Mouse (Mus musculus) MEL (cell line): ENCODE measurements around the gene Cpeb1. TPM values are rescaled to one million over a fixed set of nuclear protein-coding genes. Genes with fewer than 3 reads are reported as not detected.

ENCODE experiments used
- DNase-seq: peaks from one replicate; pipeline ENCODE4 v3.0.0; 2011; ENCODE audit warnings: low read depth, low spot score
- H3K27ac ChIP-seq: 2 replicates; pipeline ENCODE4 v1.5.1; 2012; ENCODE audit warnings: low read depth, mild to moderate bottlenecking, control low read depth, low read length, moderate library complexity; ENCODE audit not compliant: control insufficient read depth
- H3K27me3 ChIP-seq, 2 experiments: fragments of 150-350 bp in 1 of 2; sonication (generic) in 1 of 2; 2 replicates each; pipeline ENCODE4 v1.6.1; 2012; ENCODE audit warnings: low read length in 2 of 2, mild to moderate bottlenecking in 2 of 2, improper control_type of control experiment in 1 of 2, moderate library complexity in 1 of 2; ENCODE audit not compliant: insufficient read depth in 2 of 2, control insufficient read depth in 1 of 2
- H3K36me3 ChIP-seq, 2 experiments: 2 replicates each; pipeline ENCODE4 v1.6.1; 2012 to 2014; ENCODE audit warnings: low read length in 2 of 2, improper control_type of control experiment in 1 of 2, inconsistent platforms in 1 of 2, mild to moderate bottlenecking in 1 of 2; ENCODE audit not compliant: insufficient read depth in 2 of 2, control insufficient read depth in 1 of 2
- H3K4me1 ChIP-seq, 2 experiments: fragments of 150-350 bp in 1 of 2; sonication (generic) in 1 of 2; 2 replicates each; pipeline ENCODE4 v1.6.1; 2012; ENCODE audit warnings: low read length in 2 of 2, improper control_type of control experiment in 1 of 2, mild to moderate bottlenecking in 1 of 2; ENCODE audit not compliant: insufficient read depth in 2 of 2, control insufficient read depth in 1 of 2
- H3K4me3 ChIP-seq, 2 experiments: fragments of 150-350 bp in 1 of 2; sonication (generic) in 1 of 2; 2 replicates each; pipeline ENCODE4 v1.5.1; 2012; ENCODE audit warnings: low read depth in 2 of 2, low read length in 2 of 2, mild to moderate bottlenecking in 2 of 2, moderate library complexity in 2 of 2, control low read depth in 1 of 2, improper control_type of control experiment in 1 of 2; ENCODE audit not compliant: control insufficient read depth in 1 of 2, insufficient read depth in 1 of 2
- H3K79me2 ChIP-seq: 2 replicates; pipeline ENCODE4 v1.6.1; 2012; ENCODE audit warnings: mild to moderate bottlenecking, low read length, moderate library complexity; ENCODE audit not compliant: control insufficient read depth, poor library complexity, insufficient read depth
- H3K9ac ChIP-seq: 2 replicates; pipeline ENCODE4 v1.6.1; 2012; ENCODE audit warnings: low read depth, mild to moderate bottlenecking, control low read depth, low read length, moderate library complexity; ENCODE audit not compliant: control insufficient read depth, poor library complexity, severe bottlenecking
- H3K9me3 ChIP-seq: fragments of 150-350 bp; sonication (generic); replicated peaks from 2 replicates; pipeline ENCODE4 v1.6.1; 2012; ENCODE audit warnings: mild to moderate bottlenecking, low read length, improper control_type of control experiment, moderate library complexity; ENCODE audit not compliant: insufficient read depth
- BHLHE40 ChIP-seq: IDR thresholded peaks from 2 replicates; pipeline ENCODE4 v1.6.1; 2012; ENCODE audit warnings: low read depth, mild to moderate bottlenecking, inconsistent platforms, low read length, improper control_type of control experiment, borderline replicate concordance
- CHD2 ChIP-seq: IDR thresholded peaks from 2 replicates; pipeline ENCODE4 v1.6.1; 2011; ENCODE audit warnings: low read length, improper control_type of control experiment
- CTCF ChIP-seq, 3 experiments: IDR thresholded peaks in 2 of 3; conservative IDR thresholded peaks in 1 of 3; 2 replicates each; pipeline ENCODE4 v1.5.1; 2011 to 2012; ENCODE audit warnings: low read length in 3 of 3, low read depth in 2 of 3, mild to moderate bottlenecking in 2 of 3, improper control_type of control experiment in 1 of 3, inconsistent platforms in 1 of 3, mixed read lengths in 1 of 3, moderate library complexity in 1 of 3; ENCODE audit not compliant: control insufficient read depth in 1 of 3, insufficient read depth in 1 of 3, poor library complexity in 1 of 3, severe bottlenecking in 1 of 3
- EP300 ChIP-seq, 2 experiments: IDR thresholded peaks; 2 replicates each; pipeline ENCODE4 v1.6.1; 2011; ENCODE audit warnings: improper control_type of control experiment in 2 of 2, low read length in 2 of 2, low read depth in 1 of 2, mild to moderate bottlenecking in 1 of 2
- HCFC1 ChIP-seq: IDR thresholded peaks from 2 replicates; pipeline ENCODE4 v1.6.1; 2012; ENCODE audit warnings: low read depth, mild to moderate bottlenecking, inconsistent platforms, low read length, improper control_type of control experiment, moderate library complexity
- JUND ChIP-seq: IDR thresholded peaks from 2 replicates; pipeline ENCODE4 v1.6.1; 2011; ENCODE audit warnings: low read depth, mild to moderate bottlenecking, improper control_type of control experiment, low read length
- KAT2A ChIP-seq: conservative IDR thresholded peaks from 2 replicates; pipeline ENCODE4 v1.6.1; 2012; ENCODE audit warnings: low read depth, low read length, improper control_type of control experiment, inconsistent platforms
- MAX ChIP-seq: IDR thresholded peaks from 2 replicates; pipeline ENCODE4 v1.6.1; 2011; ENCODE audit warnings: low read length, improper control_type of control experiment
- MAZ ChIP-seq: IDR thresholded peaks from 2 replicates; pipeline ENCODE4 v1.6.1; 2012; ENCODE audit warnings: low read depth, mild to moderate bottlenecking, inconsistent platforms, low read length, improper control_type of control experiment
- MEF2A ChIP-seq: IDR thresholded peaks from 2 replicates; pipeline ENCODE4 v1.6.1; 2014; ENCODE audit warnings: low read depth, mild to moderate bottlenecking, inconsistent platforms, low read length, improper control_type of control experiment; ENCODE audit not compliant: poor library complexity, insufficient replicate concordance, severe bottlenecking; ENCODE audit errors: extremely low read depth
- MYB ChIP-seq: IDR thresholded peaks from 2 replicates; pipeline ENCODE4 v1.6.1; 2011; ENCODE audit warnings: mild to moderate bottlenecking, low read depth, low read length, improper control_type of control experiment
- NELFE ChIP-seq: IDR thresholded peaks from 2 replicates; pipeline ENCODE4 v1.6.1; 2011; ENCODE audit warnings: low read depth, low read length, improper control_type of control experiment
- POLR2A ChIP-seq, 2 experiments: IDR thresholded peaks; 2 replicates each; pipeline ENCODE4 v1.6.1; 2011 to 2012; ENCODE audit warnings: low read length in 2 of 2, mild to moderate bottlenecking in 2 of 2, control low read depth in 1 of 2, improper control_type of control experiment in 1 of 2, low read depth in 1 of 2, moderate library complexity in 1 of 2; ENCODE audit not compliant: control insufficient read depth in 1 of 2, insufficient read depth in 1 of 2, poor library complexity in 1 of 2
- POLR2AphosphoS2 ChIP-seq: IDR thresholded peaks from 2 replicates; pipeline ENCODE4 v1.6.1; 2011; ENCODE audit warnings: low read length, improper control_type of control experiment
- POLR2AphosphoS5 ChIP-seq: IDR thresholded peaks from 2 replicates; pipeline ENCODE4 v1.6.1; 2012; ENCODE audit warnings: low read depth, borderline replicate concordance, mild to moderate bottlenecking, inconsistent platforms, low read length, moderate library complexity, mixed read lengths
- RAD21 ChIP-seq: IDR thresholded peaks from 2 replicates; pipeline ENCODE4 v1.6.1; 2011; ENCODE audit warnings: mild to moderate bottlenecking, low read depth, low read length, improper control_type of control experiment
- SIN3A ChIP-seq: IDR thresholded peaks from 2 replicates; pipeline ENCODE4 v1.6.1; 2012; ENCODE audit warnings: low read length, improper control_type of control experiment, inconsistent platforms
- SMC3 ChIP-seq: IDR thresholded peaks from 2 replicates; pipeline ENCODE4 v1.6.1; 2011; ENCODE audit warnings: low read depth, low read length, improper control_type of control experiment
- TAL1 ChIP-seq: IDR thresholded peaks from 2 replicates; pipeline ENCODE4 v1.6.1; 2012; ENCODE audit warnings: mild to moderate bottlenecking, inconsistent platforms, low read length, moderate library complexity, mixed read lengths
- ZKSCAN1 ChIP-seq: IDR thresholded peaks from 2 replicates; pipeline ENCODE4 v1.6.1; 2012; ENCODE audit warnings: low read depth, mild to moderate bottlenecking, inconsistent platforms, low read length, improper control_type of control experiment, moderate library complexity
- polyA plus RNA-seq, 2 experiments: library from polyadenylated mRNA; stranded (reverse) in 1 of 2; unstranded in 1 of 2; fragments of >175 nt in 1 of 2; fragments of >200 nt in 1 of 2; gene quantifications; 2 replicates each; pipeline versions ENCODE4 v1.2.1 to v1.2.4; 2012; ENCODE audit warnings: low replicate concordance in 2 of 2, low read depth in 1 of 2; ENCODE audit not compliant: insufficient read length in 2 of 2, insufficient read depth in 1 of 2, missing spikeins in 1 of 2
- total RNA-seq: library from RNA; depleted of rRNA; stranded (reverse); fragments of 300-350 nt; gene quantifications from 2 replicates; pipeline ENCODE4 v1.2.3, GENCODE M21; 2012

The Cpeb1 gene
- total and polyA plus RNA-seq, 3 experiments, result not detected

DNA sequence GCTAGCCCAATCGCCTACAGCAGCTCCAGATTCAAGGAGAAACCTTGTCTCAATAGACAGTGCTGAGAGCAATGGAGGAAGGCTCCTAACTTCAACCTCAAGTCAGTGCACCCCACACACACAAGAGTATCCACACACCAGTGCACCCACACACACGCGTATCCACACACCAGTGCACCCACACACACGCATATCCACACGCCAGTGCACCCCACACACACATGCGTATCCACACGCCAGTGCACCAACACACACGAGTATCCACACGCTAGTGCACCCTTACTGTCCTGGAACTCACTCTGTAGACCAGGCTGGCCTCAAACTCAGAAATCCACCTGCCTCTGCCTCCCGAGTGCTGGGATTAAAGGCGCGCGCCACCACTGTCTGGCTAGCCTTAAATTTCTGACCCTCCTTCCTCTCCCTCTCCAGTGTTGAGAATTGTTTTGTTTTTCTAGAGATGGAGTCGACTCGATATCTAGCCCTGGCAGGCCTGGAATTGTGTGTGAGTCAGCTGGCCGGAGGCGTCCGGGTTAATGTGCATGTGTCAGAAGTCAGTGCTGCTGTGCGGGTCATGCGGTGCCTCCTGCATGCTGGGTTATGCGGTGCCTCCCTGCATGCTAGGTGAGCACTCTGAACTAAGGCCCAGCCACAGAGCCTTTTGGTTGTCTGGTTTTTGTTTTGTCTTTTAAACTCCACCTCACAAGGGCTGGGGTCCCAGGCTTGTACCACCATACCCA is 117.3 kb downstream of the Cpeb1 start:
- H3K36me3 ChIP-seq, result peaks cover 7 to 11% of the 10 kb centered on the region in 2 experiments
- H3K4me1 ChIP-seq, result peaks cover under 1 to 1% of the 10 kb centered on the region in 2 experiments; a peak in 3 of 4 replicates
- TF ChIP-seq EP300 (IDR thresholded peaks at IDR 0.05; ENCODE audit: low read depth in 1 of 2, low read length in 2 of 2) (no peak), POLR2AphosphoS5 (peak; percentile 29; the same call in 1 of the 2 replicates)
- no peak overlapping the region for H3K9ac ChIP-seq
- H3K9me3 ChIP-seq, result no peaks in the 10 kb centered on the region
- peak; percentile 8 for DNase-seq
- H3K4me3 ChIP-seq, result no peak overlapping the region
- H3K79me2 ChIP-seq, result peaks cover 12% of the 10 kb centered on the region
- H3K27ac ChIP-seq, result no peak overlapping the region
- no peaks in the 10 kb centered on the region for H3K27me3 ChIP-seq

DNA sequence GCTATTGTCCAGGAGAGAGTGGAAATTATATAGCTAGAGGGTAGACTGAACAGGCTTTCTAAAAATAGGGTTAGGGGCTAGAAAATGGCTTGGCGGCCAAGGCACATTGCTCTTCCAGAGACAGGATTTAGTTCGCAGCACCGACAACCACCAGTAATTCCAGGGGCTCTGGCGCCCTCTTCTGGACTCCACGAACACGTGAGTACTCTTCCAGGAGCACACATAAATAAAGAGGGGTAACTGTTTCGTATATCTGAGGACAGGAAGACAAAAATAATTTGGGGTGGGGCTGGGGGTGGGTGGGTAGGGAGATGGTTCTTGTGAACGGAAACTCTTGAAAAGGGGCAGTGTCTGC is 118.9 kb downstream of the Cpeb1 start:
- Histone ChIP-seq H3K4me3 (no peak overlapping the region), H3K27ac (no peak overlapping the region), H3K27me3 (no peaks in the 10 kb centered on the region), H3K4me1 (no peaks in the 10 kb centered on the region; a peak in 1 of 4 replicates), H3K9me3 (no peaks in the 10 kb centered on the region), H3K9ac (no peak overlapping the region)
- peak; percentile 52 to 80 (median 63) for TF ChIP-seq CTCF (IDR thresholded peaks at IDR 0.05 in 2 of 3, conservative IDR thresholded peaks at IDR 0.05 in 1 of 3; ENCODE audit: control insufficient read depth in 1 of 3, insufficient read depth in 1 of 3, low read depth in 2 of 3, low read length in 3 of 3, poor library complexity in 1 of 3, severe bottlenecking in 1 of 3)
- peak; percentile 39 for TF ChIP-seq SMC3
- peak; percentile 53 for TF ChIP-seq RAD21
- TF ChIP-seq MAZ, result no peak
- TF ChIP-seq, all 39 proteins: peak for 3
- DNase-seq, result peak; percentile 66
- peaks cover 2% of the 10 kb centered on the region; the same call in 1 of the 2 replicates for H3K79me2 ChIP-seq
- peaks cover 0 to 5% of the 10 kb centered on the region in 2 experiments; a peak in 3 of 4 replicates for H3K36me3 ChIP-seq

GRCm38 (mm10) chr7:81335705-81336431 is 119.4 kb downstream of the Cpeb1 start:
- no peak for TF ChIP-seq POLR2A (IDR thresholded peaks at IDR 0.05; ENCODE audit: control insufficient read depth in 1 of 2, insufficient read depth in 1 of 2, low read depth in 1 of 2, low read length in 2 of 2, poor library complexity in 1 of 2)
- no peak for TF ChIP-seq MAX
- TF ChIP-seq MYB, result no peak
- TF ChIP-seq BHLHE40, result no peak
- TF ChIP-seq KAT2A, result no peak
- TF ChIP-seq MEF2A, result no peak
- TF ChIP-seq SIN3A, result no peak
- no peak for TF ChIP-seq ZKSCAN1
- no peak for TF ChIP-seq JUND
- TF ChIP-seq TAL1, result no peak
- no peak for TF ChIP-seq HCFC1
- no peak for TF ChIP-seq CHD2
- no peak for TF ChIP-seq NELFE
- no peak for TF ChIP-seq POLR2AphosphoS2
- no peak for DNase-seq
- peaks cover 0 to 5% of the 10 kb centered on the region in 2 experiments; a peak in 3 of 4 replicates for H3K36me3 ChIP-seq
- H3K9ac ChIP-seq, result no peak overlapping the region
- H3K79me2 ChIP-seq, result no peaks in the 10 kb centered on the region
- H3K27me3 ChIP-seq, result no peaks in the 10 kb centered on the region
- H3K9me3 ChIP-seq, result no peaks in the 10 kb centered on the region
- H3K4me1 ChIP-seq, result no peaks in the 10 kb centered on the region
- no peak overlapping the region for H3K27ac ChIP-seq
- H3K4me3 ChIP-seq, result no peak overlapping the region
